Mouse (Mus musculus) hindbrain, embryonic 15.5 days (tissue): Measurements from ENCODE around the gene Eloa. TPM values are rescaled to one million over a fixed set of nuclear protein-coding genes. Genes with fewer than 3 reads are reported as not detected.
"Not testable (repeated sequence)": the region's sequence is repeated elsewhere in the genome, so short reads cannot be mapped to it uniquely, and the experiment has no call there.

ENCODE experiments used
- ATAC-seq: fragments of 200-750 bp; cut with Nextera tagmentation; 2 replicates; pipeline ENCODE4 v1.8.0; 2017; ENCODE audit warnings: low read depth, moderate number of reproducible peaks, moderate TSS enrichment; ENCODE audit not compliant: low FRiP score
- H3K27ac ChIP-seq: fragments of 300-500 bp; sonication (generic); replicated peaks from 2 replicates; pipeline ENCODE4 v1.5.1; 2015; ENCODE audit warnings: mild to moderate bottlenecking, inconsistent platforms
- H3K27me3 ChIP-seq: fragments of 300-500 bp; sonication (generic); 2 replicates; pipeline ENCODE4 v1.6.1; 2015; ENCODE audit warnings: control low read depth, inconsistent platforms
- H3K36me3 ChIP-seq: fragments of 300-500 bp; sonication (generic); 2 replicates; pipeline ENCODE4 v1.6.1; 2015; ENCODE audit warnings: control low read depth, inconsistent platforms
- H3K4me1 ChIP-seq: fragments of 300-500 bp; sonication (generic); replicated peaks from 2 replicates; pipeline ENCODE4 v1.6.1; 2015; ENCODE audit warnings: control low read depth, inconsistent platforms
- H3K4me2 ChIP-seq: fragments of 300-500 bp; sonication (generic); 2 replicates; pipeline ENCODE4 v1.6.1; 2015; ENCODE audit warnings: moderate library complexity, mild to moderate bottlenecking, inconsistent platforms
- H3K4me3 ChIP-seq: fragments of 300-500 bp; sonication (generic); 2 replicates; pipeline ENCODE4 v1.5.1; 2015; ENCODE audit warnings: mild to moderate bottlenecking, inconsistent platforms
- H3K9ac ChIP-seq: fragments of 300-500 bp; sonication (generic); 2 replicates; pipeline ENCODE4 v1.6.1; 2015; ENCODE audit warnings: inconsistent platforms
- H3K9me3 ChIP-seq: fragments of 300-500 bp; sonication (generic); 2 replicates; pipeline ENCODE4 v1.6.1; 2016; ENCODE audit warnings: control low read depth, inconsistent platforms
- WGBS: fragments of 180-500 bp; shearing (Covaris S2); methylation state at CpG from one replicate; pipeline ENCODE4 v1.1.7; 2015; 5-methylcytosine and 5-hydroxymethylcytosine counted together
- polyA plus RNA-seq: library from polyadenylated mRNA; unstranded; fragments of >200 nt; fragmentation: Nextera tagmentation; extraction: Ambion mirVana; gene quantifications from 2 replicates; pipeline ENCODE4 v1.2.1, GENCODE M21; 2015

Eloa gene
- polyA plus RNA-seq, 1 experiment from 2014 or later, result 26.9 TPM

DNA sequence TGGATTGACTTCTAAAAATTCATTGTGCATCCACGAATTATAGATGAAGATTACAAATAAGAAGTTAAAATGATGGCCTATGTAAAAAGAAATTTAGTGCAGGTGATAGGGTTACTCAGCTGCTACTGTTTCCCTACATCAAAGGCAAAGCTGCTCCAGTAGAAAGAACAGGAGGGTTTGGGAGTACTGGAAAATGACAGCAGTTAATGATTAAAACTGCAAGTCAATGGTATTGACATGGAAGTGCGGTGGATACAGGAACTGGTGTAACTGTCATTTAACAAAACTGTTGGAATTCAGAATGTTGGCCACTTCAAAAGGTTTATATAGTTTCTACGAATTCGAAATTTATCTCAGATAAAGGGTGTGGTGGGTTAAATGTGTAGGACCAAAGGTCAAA lies 26.4 kb downstream of the Eloa start:
- Histone ChIP-seq H3K27me3 (no peaks in the 10 kb centered on the region), H3K27ac (no peak overlapping the region), H3K36me3 (no peaks in the 10 kb centered on the region), H3K9me3 (no peaks in the 10 kb centered on the region), H3K4me1 (no peaks in the 10 kb centered on the region), H3K4me3 (no peak overlapping the region), H3K9ac (no peak overlapping the region), H3K4me2 (no peak overlapping the region)
- ATAC-seq, result no peak
- WGBS, result 90% methylated on average over 4 of the region's 4 CpGs

DNA sequence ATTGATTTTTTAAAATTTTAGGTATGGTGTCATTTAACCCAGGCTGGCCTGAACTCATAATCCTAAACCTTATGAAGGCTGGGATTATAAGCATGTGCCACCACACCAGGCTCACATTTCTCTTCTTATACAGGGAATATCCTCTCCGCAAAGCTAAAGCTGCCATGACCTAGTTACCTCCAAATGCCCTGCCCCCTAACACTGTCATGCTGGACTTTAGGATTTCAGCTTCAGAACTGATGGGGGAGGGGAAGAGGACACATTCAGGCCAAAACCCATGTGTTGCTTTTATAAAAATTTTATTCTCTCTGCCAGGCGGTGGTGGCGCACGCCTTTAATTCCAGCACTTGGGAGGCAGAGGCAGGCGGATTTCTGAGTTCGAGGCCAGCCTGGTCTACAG lies 27.6 kb downstream of the Eloa start:
- no peak for ATAC-seq
- H3K27ac ChIP-seq, result no peak overlapping the region
- 96% methylated on average over 6 of the region's 6 CpGs for WGBS

GRCm38 (mm10) chr4:135987714-135988113 lies 33.8 kb downstream of the Eloa start:
- peaks cover 14% of the 10 kb centered on the region; the same call in 1 of the 2 replicates for H3K36me3 ChIP-seq
- peak overlapping the region; percentile 92 for H3K27ac ChIP-seq
- peaks cover 23% of the 10 kb centered on the region for H3K4me1 ChIP-seq
- H3K9me3 ChIP-seq, result no peaks in the 10 kb centered on the region
- H3K9ac ChIP-seq, result peak overlapping the region; percentile 98
- ATAC-seq, result no peak
- no peaks in the 10 kb centered on the region for H3K27me3 ChIP-seq
- peak overlapping the region; percentile 98 for H3K4me3 ChIP-seq
- WGBS, result 69% methylated on average over 9 of the region's 9 CpGs
- H3K4me2 ChIP-seq, result peak overlapping the region; percentile 97

More for the DNA sequence above, 27.6 kb downstream of the Eloa start:
- H3K4me3 ChIP-seq, result no peak overlapping the region
- H3K4me2 ChIP-seq, result no peak overlapping the region
- H3K27me3 ChIP-seq, result no peaks in the 10 kb centered on the region
- no peak overlapping the region for H3K9ac ChIP-seq
- no peaks in the 10 kb centered on the region for H3K9me3 ChIP-seq
- H3K36me3 ChIP-seq, result no peaks in the 10 kb centered on the region
- no peaks in the 10 kb centered on the region for H3K4me1 ChIP-seq

- ATAC-seq, result peak; percentile 93
- peak within 1 kb of the TSS; percentile 97 for H3K4me2 ChIP-seq
- no peaks in the 10 kb centered on the region for H3K9me3 ChIP-seq
- peak within 1 kb of the TSS; percentile 92 for H3K27ac ChIP-seq
- no peaks in the 10 kb centered on the region for H3K27me3 ChIP-seq
- H3K36me3 ChIP-seq, result peaks cover 14% of the 10 kb centered on the region; the same call in 1 of the 2 replicates
- H3K4me1 ChIP-seq, result peaks cover 23% of the 10 kb centered on the region
- 1% methylated on average over 80 of the region's 81 CpGs for WGBS
- H3K9ac ChIP-seq, result peak within 1 kb of the TSS; percentile 98
- peak within 1 kb of the TSS; percentile 98 for H3K4me3 ChIP-seq
These were observed 34.4 kb downstream of the Eloa start, which contains the start of gene Pithd1 for GRCm38 (mm10) chr4:135986943-135987710. Gene Pithd1, minus strand, starts transcription at chr4:135987264.

GRCm38 (mm10) chr4:135986301-135986942 lies 35.1 kb downstream of the Eloa start:
- H3K27ac ChIP-seq, result peak overlapping the region; percentile 92
- H3K36me3 ChIP-seq, result peaks cover 14% of the 10 kb centered on the region; the same call in 1 of the 2 replicates
- peak overlapping the region; percentile 98 for H3K4me3 ChIP-seq
- H3K4me2 ChIP-seq, result peak overlapping the region; percentile 97
- 7% methylated on average over 22 of the region's 23 CpGs for WGBS
- peaks cover 23% of the 10 kb centered on the region for H3K4me1 ChIP-seq
- ATAC-seq, result peak; percentile 5; the same call in 1 of the 2 replicates
- no peaks in the 10 kb centered on the region for H3K27me3 ChIP-seq
- H3K9ac ChIP-seq, result peak overlapping the region; percentile 98
- no peaks in the 10 kb centered on the region for H3K9me3 ChIP-seq

DNA sequence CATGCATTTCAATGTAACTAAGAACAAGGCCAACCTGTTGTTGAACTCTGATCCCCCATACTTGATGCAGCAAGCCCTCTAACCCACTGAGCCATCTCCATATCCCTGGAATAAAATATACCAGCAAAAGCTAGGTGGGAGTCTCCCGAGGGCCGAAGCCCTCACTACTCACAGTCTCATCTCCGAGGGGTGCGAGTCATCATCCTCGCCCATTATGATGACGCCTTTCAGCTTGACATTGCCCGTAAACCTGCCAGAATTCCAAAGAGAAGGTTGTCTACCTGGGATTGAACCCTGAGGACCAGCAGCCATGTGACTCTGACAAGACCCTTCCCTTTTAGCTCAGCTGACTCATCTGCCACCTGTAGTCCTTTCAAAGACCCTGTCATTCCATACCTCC lies 35.8 kb downstream of the Eloa start:
- no peak for ATAC-seq
- H3K36me3 ChIP-seq, result peaks cover 17% of the 10 kb centered on the region
- H3K4me2 ChIP-seq, result peak overlapping the region; percentile 97
- H3K27ac ChIP-seq, result no peak overlapping the region
- H3K4me3 ChIP-seq, result peak overlapping the region; percentile 98
- peaks cover 23% of the 10 kb centered on the region for H3K4me1 ChIP-seq
- no peak overlapping the region for H3K9ac ChIP-seq
- WGBS, result 94% methylated on average over 7 of the region's 7 CpGs
- H3K9me3 ChIP-seq, result no peaks in the 10 kb centered on the region
- H3K27me3 ChIP-seq, result no peaks in the 10 kb centered on the region

- no peak overlapping the region for H3K4me3 ChIP-seq
- no peak overlapping the region for H3K27ac ChIP-seq
- no peaks in the 10 kb centered on the region for H3K9me3 ChIP-seq
- no peak overlapping the region; the same call in 1 of the 2 replicates for H3K4me2 ChIP-seq
- H3K9ac ChIP-seq, result no peak overlapping the region
- WGBS, result 91% methylated on average over 5 of the region's 5 CpGs
- H3K27me3 ChIP-seq, result no peaks in the 10 kb centered on the region
- H3K36me3 ChIP-seq, result peaks cover 22% of the 10 kb centered on the region
- peaks cover 23% of the 10 kb centered on the region for H3K4me1 ChIP-seq
- ATAC-seq, result no peak
These were observed 36.4 kb downstream of the Eloa start for GRCm38 (mm10) chr4:135985193-135985592.

DNA sequence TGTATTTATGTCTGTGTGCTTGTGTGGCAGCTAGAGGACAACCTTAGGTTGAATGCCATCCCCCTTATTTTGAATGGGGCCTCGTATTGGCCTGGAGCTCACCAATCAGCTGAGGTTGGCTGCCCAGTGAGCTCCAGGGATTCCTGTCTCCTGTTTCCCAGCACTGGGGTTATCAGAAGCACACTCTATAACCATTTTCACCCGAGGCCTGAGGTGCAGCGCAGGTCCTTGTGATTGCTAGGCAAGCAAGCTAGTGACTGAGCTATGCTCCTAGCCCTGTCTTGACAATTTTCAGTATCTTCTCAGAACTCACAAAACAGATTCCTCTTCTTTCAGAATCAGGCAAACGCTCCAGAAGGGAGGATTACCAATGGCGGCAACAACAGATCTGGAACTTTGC lies 37.0 kb downstream of the Eloa start:
- WGBS, result 92% methylated on average over 5 of the region's 5 CpGs
- H3K4me1 ChIP-seq, result peaks cover 23% of the 10 kb centered on the region
- ATAC-seq, result no peak
- no peak overlapping the region for H3K4me3 ChIP-seq
- no peak overlapping the region for H3K4me2 ChIP-seq
- no peak overlapping the region for H3K9ac ChIP-seq
- no peaks in the 10 kb centered on the region for H3K9me3 ChIP-seq
- H3K27ac ChIP-seq, result no peak overlapping the region
- peaks cover 22% of the 10 kb centered on the region for H3K36me3 ChIP-seq
- H3K27me3 ChIP-seq, result no peaks in the 10 kb centered on the region

GRCm38 (mm10) chr4:135981524-135982063 lies 40.0 kb downstream of the Eloa start:
- no peak for ATAC-seq
- Histone ChIP-seq H3K27me3 (no peaks in the 10 kb centered on the region), H3K27ac (no peak overlapping the region), H3K4me2 (no peak overlapping the region), H3K4me3 (no peak overlapping the region), H3K36me3 (peaks cover 35% of the 10 kb centered on the region), H3K4me1 (peaks cover 15% of the 10 kb centered on the region), H3K9ac (no peak overlapping the region), H3K9me3 (no peaks in the 10 kb centered on the region)
- 74% methylated on average over 7 of the region's 7 CpGs for WGBS

- not testable (repeated sequence) for H3K9ac ChIP-seq, H3K4me2 ChIP-seq, H3K4me3 ChIP-seq, H3K9me3 ChIP-seq, H3K27me3 ChIP-seq, H3K4me1 ChIP-seq, H3K27ac ChIP-seq, ATAC-seq
- peaks cover 47% of the 10 kb centered on the region for H3K36me3 ChIP-seq
- 93% methylated on average over 5 of the region's 5 CpGs for WGBS
These were observed 41.3 kb downstream of the Eloa start for GRCm38 (mm10) chr4:135980223-135980622.

DNA sequence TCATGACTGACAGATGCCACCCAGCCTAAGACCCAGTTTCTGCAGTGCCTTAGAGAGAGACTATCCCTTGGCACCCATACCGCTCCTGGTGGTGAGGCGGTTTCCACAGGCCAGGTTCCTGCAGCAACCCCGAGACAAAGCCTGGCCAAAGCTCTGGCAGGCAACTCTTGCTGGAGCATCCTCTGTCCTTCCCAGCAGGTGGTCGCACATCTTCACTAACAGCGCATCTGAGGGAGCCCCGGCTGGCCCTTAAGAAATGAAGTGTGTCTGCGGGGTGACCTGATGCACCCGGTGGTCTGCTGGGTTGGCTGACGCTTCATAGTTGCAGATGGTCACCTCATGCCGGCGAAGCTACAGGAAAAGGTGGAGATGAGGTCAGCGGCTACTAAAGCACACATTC lies 45.4 kb downstream of the Eloa start:
- Histone ChIP-seq H3K36me3 (peaks cover 41% of the 10 kb centered on the region), H3K27me3 (no peaks in the 10 kb centered on the region), H3K4me1 (peaks cover 15% of the 10 kb centered on the region), H3K4me3 (no peak overlapping the region), H3K4me2 (no peak overlapping the region), H3K27ac (no peak overlapping the region), H3K9me3 (no peaks in the 10 kb centered on the region), H3K9ac (no peak overlapping the region)
- no peak for ATAC-seq
- 93% methylated on average over 12 of the region's 12 CpGs for WGBS
